Mouse (Mus musculus): ENCODE results near the gene Psmb11.

Psmb11 gene

GRCm38 (mm10) chr14:54621133-54621532 lies at the start of gene Psmb11:
Gene Psmb11 (plus strand): TSS chr14:54621433.
- DNase-seq (ENCODE audit: low read depth, low spot score) = no peak

GRCm38 (mm10) chr14:54572122-54572521 lies 49.1 kb upstream of the Psmb11 start:
- no peak for DNase-seq (ENCODE audit: low read depth, low spot score)

- no peak for DNase-seq (ENCODE audit: low read depth, low spot score)
Measured at GRCm38 (mm10) chr14:54572790-54573736, 48.2 kb upstream of the Psmb11 start.

GRCm38 (mm10) chr14:54574253-54574652 lies 47.0 kb upstream of the Psmb11 start:
- no peak for DNase-seq (ENCODE audit: low read depth, low spot score)

- no peak for DNase-seq (ENCODE audit: low read depth, low spot score)
Measured at GRCm38 (mm10) chr14:54575031-54575430, 46.2 kb upstream of the Psmb11 start.

GRCm38 (mm10) chr14:54575631-54576030 lies 45.6 kb upstream of the Psmb11 start:
- no peak for DNase-seq (ENCODE audit: low read depth, low spot score)

- no peak for DNase-seq (ENCODE audit: low read depth, low spot score)
Measured at GRCm38 (mm10) chr14:54576241-54577088, 44.8 kb upstream of the Psmb11 start.

- peak; percentile 55 for DNase-seq (ENCODE audit: low read depth, low spot score)
Measured at GRCm38 (mm10) chr14:54577089-54577982, 43.9 kb upstream of the Psmb11 start, which contains the start of gene Ajuba. Gene Ajuba (minus strand): TSS chr14:54577558.

- DNase-seq (ENCODE audit: low read depth, low spot score) = no peak
Measured at GRCm38 (mm10) chr14:54578063-54578462, 43.2 kb upstream of the Psmb11 start.

- no peak for DNase-seq (ENCODE audit: low read depth, low spot score)
Measured at GRCm38 (mm10) chr14:54579638-54580037, 41.6 kb upstream of the Psmb11 start.

GRCm38 (mm10) chr14:54582536-54582935 lies 38.7 kb upstream of the Psmb11 start:
- no peak for DNase-seq (ENCODE audit: low read depth, low spot score)

GRCm38 (mm10) chr14:54583681-54584338 lies 37.4 kb upstream of the Psmb11 start:
- DNase-seq (ENCODE audit: low read depth, low spot score) = no peak

- DNase-seq (ENCODE audit: low read depth, low spot score) = no peak
Measured at GRCm38 (mm10) chr14:54591056-54591455, 30.2 kb upstream of the Psmb11 start.

GRCm38 (mm10) chr14:54592319-54592934 lies 28.8 kb upstream of the Psmb11 start:
- no peak for DNase-seq (ENCODE audit: low read depth, low spot score)

- DNase-seq (ENCODE audit: low read depth, low spot score) = no peak
Measured at GRCm38 (mm10) chr14:54594055-54594454, 27.2 kb upstream of the Psmb11 start.

GRCm38 (mm10) chr14:54594631-54595414 lies 26.4 kb upstream of the Psmb11 start:
- DNase-seq (ENCODE audit: low read depth, low spot score) = no peak

- DNase-seq (ENCODE audit: low read depth, low spot score) = no peak
Measured at GRCm38 (mm10) chr14:54597084-54597483, 24.1 kb upstream of the Psmb11 start.

- DNase-seq (ENCODE audit: low read depth, low spot score) = no peak
Measured at GRCm38 (mm10) chr14:54601601-54602000, 19.6 kb upstream of the Psmb11 start.

- DNase-seq (ENCODE audit: low read depth, low spot score) = no peak
Measured at GRCm38 (mm10) chr14:54602613-54603012, 18.6 kb upstream of the Psmb11 start.
